Mouse (Mus musculus) testis, adult 2 months (tissue): ENCODE results near the gene Ppp1r12a.

Experiments used
- CTCF ChIP-seq: fragments of 200-500 bp; IDR thresholded peaks from 2 replicates; pipeline ENCODE4 v1.5.1; 2012; ENCODE audit warnings: low read depth, mild to moderate bottlenecking, inconsistent platforms, low read length, moderate library complexity; ENCODE audit not compliant: control insufficient read depth, insufficient read depth, insufficient replicate concordance
- POLR2A ChIP-seq: fragments of 200-500 bp; IDR thresholded peaks from 2 replicates; pipeline ENCODE4 v1.6.1; 2012; ENCODE audit warnings: low read depth, mild to moderate bottlenecking, inconsistent platforms, low read length, moderate library complexity; ENCODE audit not compliant: control insufficient read depth

DNA sequence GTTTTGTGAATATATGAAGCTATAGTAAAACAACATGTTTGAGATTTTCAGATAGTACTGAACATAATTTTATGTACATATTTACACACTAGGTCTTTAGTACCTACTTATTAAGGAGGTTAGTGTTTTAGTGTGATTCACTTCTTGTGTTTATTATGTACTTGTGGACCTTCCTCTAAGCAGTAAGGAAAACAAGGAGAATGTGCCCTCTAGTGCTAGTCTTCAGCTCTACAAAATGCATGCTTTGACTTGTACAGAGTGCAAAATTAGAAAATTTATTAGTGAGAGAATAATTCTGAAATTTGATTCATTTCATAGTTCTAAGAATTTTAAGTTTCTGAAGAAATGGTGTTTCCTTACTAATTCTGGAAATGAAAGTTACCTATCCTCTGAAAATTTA lies 28.6 kb downstream of the Ppp1r12a start:
- TF ChIP-seq POLR2A (no peak), CTCF (no peak)
